20 mouse cellular contexts compared by ENCODE assay signal in the genomic region with DNA sequence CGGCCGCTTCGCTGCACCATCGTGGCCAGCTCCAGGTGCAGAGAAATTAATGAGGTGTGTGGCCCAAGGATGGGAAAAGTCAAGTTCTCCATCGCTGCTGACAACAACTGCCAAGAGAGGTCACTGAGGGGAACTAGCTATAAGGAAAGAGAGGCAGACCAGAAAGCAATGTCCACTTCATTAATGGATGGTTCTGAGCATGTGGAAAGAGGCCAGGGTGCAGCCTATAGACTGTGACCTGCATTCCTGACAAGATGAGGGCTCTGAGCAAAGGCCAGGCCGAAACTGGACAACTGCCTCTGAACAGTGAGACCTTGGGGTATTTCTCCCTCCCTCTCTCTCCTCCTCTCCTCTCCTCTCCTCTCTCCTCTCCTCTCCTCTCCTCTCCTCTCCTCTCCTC. TPM values are rescaled to one million over a fixed set of nuclear protein-coding genes. Genes with fewer than 3 reads are reported as not detected.
"Had no signal": no experiment of that assay in that cellular context is flagged by ENCODE, and none has a peak within 500 bp of the region (broad histone marks: within the 10 kb centered on the region; RNA-seq: fewer than 3 reads in every experiment).

No protein-coding gene starts in this region.

- H3K9ac ChIP-seq: liver, embryonic 14.5 days; lung, embryonic 15.5 days; midbrain, embryonic 13.5 days; neural tube, embryonic 13.5 days; stomach, embryonic 15.5 days had no signal

- H3K4me1 ChIP-seq: lung, embryonic 15.5 days; midbrain, embryonic 10.5 days; midbrain, embryonic 13.5 days; neural tube, embryonic 13.5 days; stomach, embryonic 15.5 days had no signal

- H3K27ac ChIP-seq: layer of hippocampus, adult 2 months; liver, embryonic 14.5 days; lung, embryonic 15.5 days; midbrain, embryonic 10.5 days; midbrain, embryonic 13.5 days; neural tube, embryonic 13.5 days; stomach, embryonic 15.5 days had no signal

- H3K4me2 ChIP-seq: lung, embryonic 15.5 days; midbrain, embryonic 13.5 days; neural tube, embryonic 13.5 days; stomach, embryonic 15.5 days had no signal

- H3K9me3 ChIP-seq: lung, embryonic 15.5 days; megakaryocyte, embryonic 14.5 days; midbrain, embryonic 10.5 days; midbrain, embryonic 13.5 days; neural tube, embryonic 13.5 days; stomach, embryonic 15.5 days had no signal

- H3K36me3 ChIP-seq: lung, embryonic 15.5 days; midbrain, embryonic 10.5 days; midbrain, embryonic 13.5 days; neural tube, embryonic 13.5 days; stomach, embryonic 15.5 days had no signal

- DNase-seq: layer of hippocampus, adult 9-11 months; lung, adult 18-20 months; lung, postnatal 10 days; lung, postnatal 36 days; retina, postnatal 1 day; right cerebral cortex, postnatal 25 days; spleen, adult 18-20 months; thymus, postnatal 36 days had no signal

- H3K27me3 ChIP-seq: lung, embryonic 15.5 days; stomach, embryonic 15.5 days had no signal

- H3K4me3 ChIP-seq: layer of hippocampus, adult 2 months; lung, embryonic 15.5 days; megakaryocyte, embryonic 14.5 days; midbrain, embryonic 10.5 days; midbrain, embryonic 13.5 days; myocyte; neural tube, embryonic 13.5 days; stomach, embryonic 15.5 days had no signal

- ATAC-seq: intestine, postnatal 0 days; midbrain, embryonic 13.5 days; midbrain, embryonic 16.5 days had no signal

RNA-seq across cellular contexts. Expression of gene Hnf1b, which starts 10.4 kb away (rescaled TPM):
- total RNA-seq: monocyte, adult 5-6 weeks had no signal
- polyA plus RNA-seq: midbrain, embryonic 10.5 days; midbrain, embryonic 13.5 days; myocyte had no signal
